Mouse (Mus musculus): Measurements from ENCODE around the gene Rnf34. TPM values are rescaled to one million over a fixed set of nuclear protein-coding genes. Genes with fewer than 3 reads are reported as not detected.

Gene Rnf34
- total RNA-seq, 1 experiment from 2014 or later: 21.7 TPM

GRCm38 (mm10) chr5:122888612-122889214, 38.9 kb downstream of the Rnf34 start:
- no peak for ATAC-seq (replicated peaks in 1 of 2; ENCODE audit: insufficient read depth in 1 of 2, low FRiP score in 2 of 2, low TSS enrichment in 1 of 2, low read depth in 1 of 2, poor library complexity in 2 of 2, severe bottlenecking in 2 of 2)

GRCm38 (mm10) chr5:122890396-122890795, 40.5 kb downstream of the Rnf34 start:
- ATAC-seq (replicated peaks in 1 of 2; ENCODE audit: insufficient read depth in 1 of 2, low FRiP score in 2 of 2, low TSS enrichment in 1 of 2, low read depth in 1 of 2, poor library complexity in 2 of 2, severe bottlenecking in 2 of 2): no peak

- ATAC-seq (replicated peaks in 1 of 2; ENCODE audit: insufficient read depth in 1 of 2, low FRiP score in 2 of 2, low TSS enrichment in 1 of 2, low read depth in 1 of 2, poor library complexity in 2 of 2, severe bottlenecking in 2 of 2): no peak
Measured at GRCm38 (mm10) chr5:122893270-122893669, 43.4 kb downstream of the Rnf34 start.

- peak in 1 of 2 experiments; percentile 54; a peak in 1 of 4 replicates for ATAC-seq (replicated peaks in 1 of 2; ENCODE audit: insufficient read depth in 1 of 2, low FRiP score in 2 of 2, low TSS enrichment in 1 of 2, low read depth in 1 of 2, poor library complexity in 2 of 2, severe bottlenecking in 2 of 2)
Measured at GRCm38 (mm10) chr5:122894007-122894637, 44.3 kb downstream of the Rnf34 start.

- no peak for ATAC-seq (replicated peaks in 1 of 2; ENCODE audit: insufficient read depth in 1 of 2, low FRiP score in 2 of 2, low TSS enrichment in 1 of 2, low read depth in 1 of 2, poor library complexity in 2 of 2, severe bottlenecking in 2 of 2)
Measured at GRCm38 (mm10) chr5:122894821-122895220, 45.0 kb downstream of the Rnf34 start.

GRCm38 (mm10) chr5:122898153-122898552, 48.3 kb downstream of the Rnf34 start:
- no peak for ATAC-seq (replicated peaks in 1 of 2; ENCODE audit: insufficient read depth in 1 of 2, low FRiP score in 2 of 2, low TSS enrichment in 1 of 2, low read depth in 1 of 2, poor library complexity in 2 of 2, severe bottlenecking in 2 of 2)

GRCm38 (mm10) chr5:122898963-122899776, 49.3 kb downstream of the Rnf34 start:
- ATAC-seq (replicated peaks in 1 of 2; ENCODE audit: insufficient read depth in 1 of 2, low FRiP score in 2 of 2, low TSS enrichment in 1 of 2, low read depth in 1 of 2, poor library complexity in 2 of 2, severe bottlenecking in 2 of 2): peak; percentile 23 to 35; a peak in 1 of 4 replicates

- ATAC-seq (replicated peaks in 1 of 2; ENCODE audit: insufficient read depth in 1 of 2, low FRiP score in 2 of 2, low TSS enrichment in 1 of 2, low read depth in 1 of 2, poor library complexity in 2 of 2, severe bottlenecking in 2 of 2): peak; percentile 65 to 79; a peak in 3 of 4 replicates
Measured at GRCm38 (mm10) chr5:122899777-122900557, 50.1 kb downstream of the Rnf34 start.

- no peak; a peak in 1 of 4 replicates for ATAC-seq (replicated peaks in 1 of 2; ENCODE audit: insufficient read depth in 1 of 2, low FRiP score in 2 of 2, low TSS enrichment in 1 of 2, low read depth in 1 of 2, poor library complexity in 2 of 2, severe bottlenecking in 2 of 2)
Measured at GRCm38 (mm10) chr5:122900558-122901171, 50.8 kb downstream of the Rnf34 start.

GRCm38 (mm10) chr5:122901179-122901578, 51.3 kb downstream of the Rnf34 start:
- ATAC-seq (replicated peaks in 1 of 2; ENCODE audit: insufficient read depth in 1 of 2, low FRiP score in 2 of 2, low TSS enrichment in 1 of 2, low read depth in 1 of 2, poor library complexity in 2 of 2, severe bottlenecking in 2 of 2): no peak

GRCm38 (mm10) chr5:122901666-122902065, 51.8 kb downstream of the Rnf34 start:
- ATAC-seq (replicated peaks in 1 of 2; ENCODE audit: insufficient read depth in 1 of 2, low FRiP score in 2 of 2, low TSS enrichment in 1 of 2, low read depth in 1 of 2, poor library complexity in 2 of 2, severe bottlenecking in 2 of 2): peak; percentile 7 to 35; a peak in 2 of 4 replicates

GRCm38 (mm10) chr5:122902228-122902627, 52.4 kb downstream of the Rnf34 start:
- ATAC-seq (replicated peaks in 1 of 2; ENCODE audit: insufficient read depth in 1 of 2, low FRiP score in 2 of 2, low TSS enrichment in 1 of 2, low read depth in 1 of 2, poor library complexity in 2 of 2, severe bottlenecking in 2 of 2): no peak

GRCm38 (mm10) chr5:122903165-122903564, 53.3 kb downstream of the Rnf34 start:
- no peak for ATAC-seq (replicated peaks in 1 of 2; ENCODE audit: insufficient read depth in 1 of 2, low FRiP score in 2 of 2, low TSS enrichment in 1 of 2, low read depth in 1 of 2, poor library complexity in 2 of 2, severe bottlenecking in 2 of 2)

- no peak for ATAC-seq (replicated peaks in 1 of 2; ENCODE audit: insufficient read depth in 1 of 2, low FRiP score in 2 of 2, low TSS enrichment in 1 of 2, low read depth in 1 of 2, poor library complexity in 2 of 2, severe bottlenecking in 2 of 2)
Measured at GRCm38 (mm10) chr5:122907182-122907581, 57.3 kb downstream of the Rnf34 start.

- no peak for ATAC-seq (replicated peaks in 1 of 2; ENCODE audit: insufficient read depth in 1 of 2, low FRiP score in 2 of 2, low TSS enrichment in 1 of 2, low read depth in 1 of 2, poor library complexity in 2 of 2, severe bottlenecking in 2 of 2)
Measured at GRCm38 (mm10) chr5:122908001-122908400, 58.2 kb downstream of the Rnf34 start.

GRCm38 (mm10) chr5:122909481-122909880, 59.6 kb downstream of the Rnf34 start:
- ATAC-seq (replicated peaks in 1 of 2; ENCODE audit: insufficient read depth in 1 of 2, low FRiP score in 2 of 2, low TSS enrichment in 1 of 2, low read depth in 1 of 2, poor library complexity in 2 of 2, severe bottlenecking in 2 of 2): no peak

GRCm38 (mm10) chr5:122912863-122913262, 63.0 kb downstream of the Rnf34 start:
- no peak for ATAC-seq (replicated peaks in 1 of 2; ENCODE audit: insufficient read depth in 1 of 2, low FRiP score in 2 of 2, low TSS enrichment in 1 of 2, low read depth in 1 of 2, poor library complexity in 2 of 2, severe bottlenecking in 2 of 2)

Measured in hematopoietic stem cell, adult 5-6 weeks (primary cell).